Mouse (Mus musculus): ENCODE measurements at regions not wholly inside any gene's neighbourhood (a gene's known extent, or its start where the extent isn't known, plus 50 kb on each side); places are given as distances from the start of the nearest gene placed in this dataset.

- TF ChIP-seq CTCF (IDR thresholded peaks at IDR 0.05; ENCODE audit: low read depth, low read length) (no peak), POLR2A (IDR thresholded peaks at IDR 0.05; ENCODE audit: insufficient read depth, low read length) (no peak)
These were observed 167.5 kb downstream of the 3100002H09Rik start for GRCm38 (mm10) chr4:124443130-124443503.

Measured in ES-Bruce4 (cell line).